Mouse (Mus musculus) layer of hippocampus, postnatal 10 days (tissue): Measurements from ENCODE around the gene Gba. TPM values are rescaled to one million over a fixed set of nuclear protein-coding genes. Genes with fewer than 3 reads are reported as not detected.
A peak's percentile ranks its signal among the peaks of the same experiment; 100 is the strongest.
"Not testable (repeated sequence)": the region's sequence is repeated elsewhere in the genome, so short reads cannot be mapped to it uniquely, and the experiment has no call there.

ENCODE experiments used
- DNase-seq, 2 experiments: peaks; one replicate each; pipeline ENCODE4 v3.0.0; 2021; ENCODE audit warnings: low spot score in 2 of 2
- long read RNA-seq: library from polyadenylated mRNA; stranded (forward); transcript quantifications from one replicate; pipeline ENCODE4 v2.0.0, GENCODE M21; 2023
- total RNA-seq, 2 experiments: library from RNA; stranded (reverse); gene quantifications; 2 replicates each; pipeline ENCODE4 v1.2.3; 2021

Gba gene
- 10 to 100 TPM; 57.9 to 58.7 TPM for total RNA-seq
- long read RNA-seq, transcript Gba-201 (11 exons, 1,779 nt), result major isoform, 16 of 23 reads
- long read RNA-seq, partial matches to known transcripts, result 2 of 23 reads
- long read RNA-seq, other reads (novel, unspliced or antisense), result 1 of 23 reads

DNA sequence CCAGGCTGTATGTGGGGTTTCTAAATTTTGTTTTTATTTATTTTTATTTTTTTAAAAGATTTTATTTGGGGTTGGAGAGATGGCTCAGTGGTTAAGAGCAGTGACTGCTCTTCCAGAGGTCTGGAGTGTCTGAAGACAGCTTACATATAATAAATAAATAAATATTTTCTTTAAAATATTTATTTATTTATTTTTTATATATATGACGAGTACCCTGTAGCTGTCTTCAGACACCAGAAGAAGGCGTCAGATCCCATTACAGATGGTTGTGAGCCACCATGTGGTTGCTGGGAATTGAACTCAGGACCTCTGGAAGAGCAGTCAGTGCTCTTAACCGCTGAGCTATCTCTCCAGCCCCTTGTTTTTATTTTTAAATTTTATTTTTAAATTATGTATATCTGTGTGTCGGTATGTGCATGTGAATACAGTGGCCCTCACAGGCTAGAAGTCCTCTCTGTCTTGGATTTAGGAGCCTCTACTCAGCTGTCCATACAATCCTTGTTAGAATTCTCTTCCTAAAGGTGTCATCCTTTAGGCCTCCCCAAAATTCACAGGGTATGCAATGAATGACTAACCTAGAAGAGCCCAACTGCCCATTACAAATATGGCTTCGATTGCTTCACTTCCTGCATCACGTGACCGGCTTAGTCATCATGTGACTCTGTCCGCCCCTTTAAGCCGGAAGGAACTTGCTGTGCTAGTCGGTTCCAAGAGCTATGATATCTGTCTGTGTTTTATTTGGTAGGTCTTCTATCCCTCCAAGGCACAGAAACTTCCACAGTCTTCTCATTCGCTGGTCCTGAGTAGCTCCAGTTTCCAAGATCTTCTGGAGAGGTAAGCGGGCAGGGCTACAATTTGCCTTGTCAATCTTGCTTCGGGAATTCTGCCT, at the start of gene Gba:
Gene Gba (plus strand): TSS at position 676 of the 889 bp plus-strand sequence.
- DNase-seq, result peak; percentile 89

DNA sequence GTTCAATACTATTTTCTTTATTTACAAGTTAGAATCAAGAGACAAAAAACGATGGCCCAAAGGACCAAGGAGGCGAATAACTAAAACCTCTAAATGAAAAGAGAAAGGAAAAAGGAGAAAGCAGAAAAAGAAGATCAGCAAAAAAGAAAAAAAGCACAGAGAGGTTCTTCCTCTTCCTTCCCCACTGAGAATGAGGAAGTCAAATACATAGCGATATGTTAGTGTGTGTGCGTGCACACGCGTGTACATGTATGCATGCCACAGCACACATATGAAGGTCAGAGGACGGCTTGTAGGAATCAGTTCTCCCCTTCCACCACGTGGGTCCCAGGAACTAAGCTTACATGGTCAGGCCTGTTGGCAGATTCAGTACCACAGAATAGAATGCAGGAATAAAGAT, 45.8 kb upstream of the Gba start:
- no peak for DNase-seq

DNA sequence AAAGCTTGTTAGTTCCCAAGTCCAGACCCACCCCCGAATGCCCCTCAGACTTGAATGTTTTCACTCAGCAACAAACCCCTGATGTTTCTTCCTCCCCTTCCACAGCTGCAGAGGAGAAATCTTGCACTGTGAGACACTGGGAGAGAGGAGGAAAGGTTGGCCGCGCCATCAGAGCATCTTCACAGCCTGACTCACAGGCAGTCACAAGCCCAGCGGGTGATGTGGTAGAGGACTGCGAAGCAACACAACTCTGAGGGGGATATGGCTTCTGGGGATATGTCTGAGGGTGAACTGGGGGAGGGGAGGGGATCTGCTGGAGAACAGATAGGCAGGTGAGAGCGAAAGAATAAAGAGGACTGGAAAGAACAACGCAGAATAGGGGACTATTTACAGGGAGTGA, 44.1 kb upstream of the Gba start:
- DNase-seq, result no peak

DNA sequence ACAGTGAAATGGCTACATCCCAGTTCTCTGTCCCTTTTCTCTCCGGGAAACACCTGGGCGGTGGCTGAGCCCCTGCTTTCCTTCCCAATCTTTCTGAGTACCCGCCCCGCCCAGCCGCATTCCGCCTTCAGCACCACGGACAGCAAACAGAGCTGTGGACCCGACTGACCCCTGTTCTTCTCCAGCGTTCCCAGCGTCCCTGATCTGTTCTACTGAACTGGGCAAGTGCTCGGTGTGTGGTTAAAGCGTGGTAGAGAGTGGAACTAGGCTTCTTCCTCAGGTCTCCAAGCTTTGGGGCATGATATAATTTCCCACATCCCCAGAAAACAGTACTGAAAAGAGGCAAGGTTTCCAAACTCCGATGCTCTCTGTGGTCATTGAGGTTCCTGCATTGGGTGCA, 43.5 kb upstream of the Gba start:
- peak; percentile 41 for DNase-seq

DNA sequence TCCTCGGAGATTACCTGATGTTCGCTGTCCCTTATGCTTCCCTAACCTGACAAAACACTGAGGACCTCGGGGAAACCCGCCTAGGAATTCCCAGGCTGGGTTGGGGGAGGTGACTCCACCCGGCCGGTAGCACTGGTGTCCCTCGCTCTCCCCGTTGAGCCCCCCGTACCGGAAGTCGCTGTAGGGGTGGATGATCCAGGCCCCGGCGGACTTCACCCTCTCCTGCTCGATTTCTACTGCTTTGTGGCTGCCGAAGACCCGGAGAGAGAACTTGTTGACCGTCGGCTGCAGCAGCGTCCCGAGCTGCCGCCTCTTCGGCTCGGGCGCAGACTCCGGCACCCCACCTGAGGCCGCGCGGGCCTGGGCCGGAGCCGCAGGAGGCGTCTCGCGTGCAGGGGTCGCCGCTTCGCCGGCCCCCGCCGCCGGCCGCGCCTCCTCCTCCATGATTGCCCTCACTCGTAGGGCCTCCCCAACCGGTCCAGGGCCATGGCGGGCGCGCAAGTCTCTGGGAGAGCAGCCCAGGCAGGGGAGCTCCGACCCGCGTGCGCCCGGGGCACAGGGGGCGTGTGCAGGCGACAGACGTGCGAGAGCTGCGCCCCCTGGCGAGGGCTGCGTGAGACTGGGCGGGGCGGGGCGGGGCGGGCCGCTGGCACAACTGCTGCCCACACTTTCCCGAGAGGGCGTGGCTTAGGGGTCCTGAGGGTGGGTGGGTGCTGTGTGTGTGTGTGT, 42.9 kb upstream of the Gba start, which contains the start of gene Hcn3:
Gene Hcn3 (minus strand): TSS at position 581 of the 729 bp plus-strand sequence.
- DNase-seq, result peak; percentile 70 to 79

DNA sequence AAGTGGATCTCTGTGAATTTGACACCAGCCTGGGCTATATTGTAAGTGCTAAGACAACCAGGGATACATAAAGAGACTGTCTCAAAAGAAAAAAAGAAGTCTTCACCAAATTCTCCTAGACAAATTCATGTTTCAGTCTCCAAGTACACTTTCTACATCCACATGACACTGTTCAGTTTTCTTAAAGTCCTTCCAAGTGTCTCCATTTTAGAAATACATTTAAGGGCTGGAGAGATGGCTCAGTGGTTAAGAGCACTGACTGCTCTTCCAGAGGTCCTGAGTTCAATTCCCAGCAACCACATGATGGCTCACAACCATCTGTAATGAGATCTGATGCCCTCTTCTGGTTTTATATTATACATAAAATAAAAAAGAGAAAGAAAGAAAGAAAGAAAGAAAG, 41.5 kb upstream of the Gba start:
- DNase-seq, result not testable (repeated sequence)

DNA sequence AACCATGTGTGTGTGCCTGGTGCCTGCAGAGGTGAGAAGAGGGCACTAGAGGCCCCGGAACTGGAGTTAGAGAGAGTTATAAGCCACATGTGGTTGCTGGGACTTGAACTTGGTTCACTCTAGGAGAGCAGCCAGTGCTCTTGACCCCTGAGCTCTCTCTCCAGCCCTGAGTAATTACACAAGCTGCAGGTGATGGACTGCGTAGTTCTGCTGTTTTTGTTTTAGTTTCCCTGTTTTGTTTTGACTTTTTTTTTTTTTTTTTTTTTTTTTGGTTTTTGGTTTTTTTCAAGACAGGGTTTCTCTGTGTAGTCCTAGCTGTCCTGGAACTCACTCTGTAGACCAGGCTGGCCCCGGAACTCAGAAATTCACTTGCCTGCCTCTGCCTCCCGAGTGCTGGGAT, 40.9 kb upstream of the Gba start:
- DNase-seq, result no peak

DNA sequence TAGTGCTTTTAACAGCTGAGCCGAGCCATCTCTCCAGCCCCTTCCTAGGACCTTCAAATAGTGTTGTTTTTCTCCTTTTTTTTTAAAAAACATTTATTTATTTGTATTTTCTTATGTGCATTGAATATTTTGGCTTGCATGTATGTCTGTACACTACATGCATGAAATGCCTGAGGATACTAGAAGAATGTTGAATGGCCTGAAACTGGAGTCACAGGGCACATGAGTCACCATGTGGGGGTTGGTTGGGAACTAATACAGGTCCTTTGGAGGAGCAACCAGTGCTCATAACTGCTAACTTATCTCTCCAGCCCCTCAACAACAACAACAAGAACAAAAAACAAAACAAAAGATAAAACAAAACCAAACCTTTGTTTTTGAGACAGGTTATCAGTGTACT, 39.6 kb upstream of the Gba start:
- DNase-seq, result no peak

DNA sequence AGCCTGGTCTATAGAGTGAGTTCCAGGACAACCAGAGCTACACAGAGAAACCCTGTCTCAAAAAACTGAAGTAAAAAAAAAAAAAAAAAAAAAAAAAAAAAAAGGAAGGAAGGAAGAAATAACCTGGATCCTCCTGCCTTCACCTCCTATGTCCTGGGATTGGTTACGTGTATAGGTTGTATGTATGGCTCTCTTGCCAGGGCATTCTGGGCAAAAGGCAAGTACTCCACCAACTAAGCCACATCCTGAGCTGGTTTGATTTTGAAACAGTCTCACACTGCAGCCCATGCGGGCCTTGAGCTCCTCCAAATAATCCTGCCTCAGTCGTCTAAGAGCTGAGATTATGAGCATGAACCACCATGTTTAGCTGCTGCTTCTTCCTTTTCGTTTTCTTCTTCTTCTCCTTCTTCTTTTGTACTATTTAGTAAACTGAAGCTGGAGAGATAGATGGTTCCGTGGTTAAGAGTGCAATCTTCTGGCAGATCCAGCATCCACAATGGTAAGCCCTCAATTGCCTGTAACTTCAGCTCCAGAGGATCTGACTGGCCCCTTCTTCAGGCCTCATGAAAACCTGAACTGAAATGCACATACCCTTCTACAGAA, 39.0 kb upstream of the Gba start:
- DNase-seq, result no peak

DNA sequence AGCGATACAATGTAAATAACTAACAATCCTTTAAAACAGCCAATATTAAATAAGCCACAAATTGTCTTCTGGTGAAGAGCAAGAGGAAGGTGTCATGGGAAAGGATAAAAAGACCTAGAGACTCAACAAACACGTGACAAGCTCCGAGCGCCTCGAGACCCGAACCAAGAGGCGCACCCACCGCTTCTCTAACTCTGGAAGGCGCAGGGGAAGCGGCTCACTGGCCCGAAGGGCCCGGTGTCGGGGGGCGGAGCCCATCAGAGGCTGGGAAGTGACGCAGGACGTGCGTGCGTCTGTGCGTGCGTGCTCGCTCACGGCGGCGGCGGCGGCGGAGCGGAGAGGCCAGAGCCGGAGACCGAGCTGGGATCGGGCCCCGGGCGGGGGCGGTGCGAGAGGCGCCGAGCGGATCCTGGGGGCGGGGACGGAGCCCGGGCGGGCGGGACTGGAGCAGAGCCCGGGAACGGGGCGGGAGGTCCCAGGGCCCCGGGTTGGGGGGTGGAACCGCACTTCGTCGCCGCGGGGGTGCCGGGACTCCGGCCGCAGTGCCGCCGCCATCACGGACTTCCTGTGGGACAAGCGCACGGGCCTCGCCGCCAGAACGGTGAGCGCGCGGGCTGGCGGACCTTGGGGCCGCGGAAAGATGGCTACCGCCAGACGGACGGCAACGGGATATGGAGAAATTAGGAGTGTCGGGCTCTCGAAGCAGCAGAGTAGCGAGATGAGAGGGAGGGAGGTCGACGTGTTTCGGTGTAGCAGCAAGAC, 38.0 kb upstream of the Gba start, which contains the start of gene Clk2:
Gene Clk2 (plus strand): TSS at position 290 of the 762 bp plus-strand sequence.
- DNase-seq, result peak; percentile 90 to 92

DNA sequence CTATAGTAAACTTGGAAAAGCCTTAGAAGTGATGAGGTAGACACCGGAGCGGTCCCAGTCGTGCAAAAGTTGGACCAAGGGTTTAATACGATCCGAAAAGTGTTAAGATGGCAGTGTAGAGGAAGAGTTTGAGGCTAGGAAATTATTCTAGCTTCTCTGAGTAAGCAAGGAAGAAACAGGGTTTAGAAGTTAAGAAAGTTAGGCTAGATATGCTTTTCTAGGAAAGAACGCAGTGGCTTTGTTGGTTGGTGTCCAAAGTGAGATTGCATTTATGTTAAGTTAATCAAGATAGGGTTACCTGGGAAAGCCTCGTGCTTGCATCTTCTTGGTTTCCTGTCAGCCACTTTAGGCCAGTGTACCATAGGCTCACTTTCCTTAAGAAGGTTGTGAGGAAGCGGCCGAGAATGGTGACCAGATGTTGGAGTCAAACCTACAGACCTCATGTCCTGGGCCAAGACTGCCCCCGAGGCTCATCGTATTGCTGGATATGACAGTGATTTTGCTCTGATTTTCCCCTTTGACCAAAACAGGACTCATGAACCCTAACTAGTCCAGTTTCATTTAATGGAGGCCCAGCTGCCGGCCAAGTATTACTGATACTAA, 37.4 kb upstream of the Gba start:
- DNase-seq, result no peak

DNA sequence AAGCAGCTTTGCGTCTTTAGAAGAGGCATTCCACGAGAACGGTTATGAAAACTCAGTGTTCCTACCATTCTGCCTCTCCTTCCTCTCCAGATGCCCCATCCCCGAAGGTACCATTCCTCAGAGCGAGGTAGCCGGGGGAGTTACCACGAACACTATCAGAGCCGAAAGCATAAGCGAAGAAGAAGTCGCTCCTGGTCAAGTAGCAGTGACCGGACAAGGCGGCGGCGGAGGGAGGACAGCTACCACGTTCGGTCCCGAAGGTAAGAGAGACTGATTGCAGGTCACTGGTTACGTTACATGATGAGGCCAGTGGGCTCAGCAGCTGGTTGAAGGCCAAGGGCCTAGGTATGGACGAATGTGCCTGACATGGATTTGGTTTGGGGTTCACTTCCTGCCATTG, 35.8 kb upstream of the Gba start:
- DNase-seq, result no peak

DNA sequence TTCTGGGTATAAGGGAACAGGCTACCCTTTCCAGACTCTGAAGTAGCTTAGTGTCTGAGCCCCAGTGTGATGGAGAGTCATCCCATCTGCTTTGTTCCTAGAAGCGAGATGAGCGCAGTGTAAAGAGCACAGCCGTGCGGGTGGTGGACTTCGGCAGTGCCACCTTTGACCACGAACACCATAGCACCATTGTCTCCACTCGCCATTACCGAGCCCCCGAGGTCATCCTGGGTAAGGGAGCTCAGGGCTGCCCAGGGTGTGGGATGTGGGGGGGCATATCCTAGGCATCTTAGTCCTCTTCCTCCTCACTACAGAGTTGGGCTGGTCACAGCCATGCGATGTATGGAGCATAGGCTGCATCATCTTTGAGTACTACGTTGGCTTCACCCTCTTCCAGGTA, 27.9 kb upstream of the Gba start:
- no peak for DNase-seq

DNA sequence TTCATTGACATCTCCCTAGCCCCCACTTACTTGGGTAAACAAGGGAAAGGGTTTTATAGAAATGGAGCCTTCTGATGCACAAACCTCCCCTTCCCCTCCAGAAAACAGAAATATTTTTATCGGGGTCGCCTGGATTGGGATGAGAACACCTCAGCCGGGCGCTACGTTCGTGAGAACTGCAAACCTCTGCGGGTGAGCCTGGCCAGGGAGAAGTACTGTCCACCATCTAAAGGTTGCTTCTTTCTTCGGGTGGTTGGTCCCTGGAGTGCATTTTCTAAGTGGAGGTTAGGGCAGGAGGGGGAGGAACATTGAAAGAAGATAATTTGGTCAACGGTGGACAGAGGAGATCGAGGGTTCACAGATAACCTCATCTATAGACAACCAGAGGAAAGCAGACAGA, 27.2 kb upstream of the Gba start:
- DNase-seq, result no peak

DNA sequence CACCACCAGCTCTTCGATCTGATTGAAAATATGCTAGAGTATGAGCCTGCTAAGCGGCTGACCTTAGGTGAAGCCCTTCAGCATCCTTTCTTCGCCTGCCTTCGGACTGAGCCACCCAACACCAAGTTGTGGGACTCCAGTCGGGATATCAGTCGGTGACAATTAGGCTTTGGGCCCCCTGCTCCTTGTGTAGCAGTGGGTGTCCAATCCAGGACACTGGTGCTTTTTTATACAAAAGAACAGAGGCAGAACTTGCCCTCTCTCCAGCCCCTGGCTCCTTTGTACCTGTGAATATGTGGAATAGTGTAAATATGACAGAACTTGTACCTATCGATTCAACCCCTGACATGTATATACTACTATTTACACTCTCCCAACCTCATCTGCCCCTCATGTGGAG, 26.3 kb upstream of the Gba start:
- no peak for DNase-seq

DNA sequence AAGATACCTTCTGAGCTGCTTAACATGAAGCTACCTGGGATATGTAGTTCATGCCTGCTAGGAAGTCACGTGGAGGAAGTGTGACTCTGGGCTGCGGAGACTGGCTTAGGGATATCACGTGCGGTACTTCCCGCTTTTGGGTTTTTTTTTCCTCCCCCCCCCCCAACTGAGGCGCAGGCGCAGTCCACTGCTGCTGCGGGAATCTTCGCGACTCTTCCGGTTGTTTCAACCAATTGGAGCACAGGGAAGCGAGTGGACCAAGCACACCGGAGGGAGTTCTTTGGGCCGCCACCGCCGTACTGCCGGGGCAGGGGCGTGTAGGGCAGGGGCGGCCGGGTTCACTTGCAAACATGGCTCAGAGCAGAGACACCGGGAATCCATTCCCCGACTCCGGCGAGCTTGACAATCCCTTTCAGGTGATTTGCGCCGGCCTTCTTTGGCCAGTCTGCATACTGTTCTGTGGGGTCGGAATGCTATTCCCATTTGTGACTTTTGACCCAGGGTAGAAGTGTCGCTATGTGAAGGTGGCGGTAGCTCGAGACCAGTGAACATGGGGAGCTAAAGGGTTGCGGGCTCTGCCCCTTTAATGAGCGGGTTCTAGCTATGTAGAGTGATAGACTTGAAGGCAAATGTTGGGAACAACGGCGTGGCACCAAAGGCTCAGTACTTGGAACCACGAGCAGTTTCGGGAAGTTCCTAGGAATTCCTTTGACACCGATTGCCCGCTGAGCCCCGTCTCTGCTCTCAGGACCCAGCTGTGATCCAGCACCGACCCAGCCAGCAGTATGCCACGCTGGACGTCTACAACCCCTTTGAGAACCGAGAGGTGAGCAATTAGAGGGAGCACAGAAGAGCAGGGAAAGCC, 25.3 kb upstream of the Gba start, which contains the start of gene Scamp3:
Gene Scamp3 (plus strand): TSS at position 232 of the 865 bp plus-strand sequence.
- DNase-seq, result peak; percentile 77 to 86

DNA sequence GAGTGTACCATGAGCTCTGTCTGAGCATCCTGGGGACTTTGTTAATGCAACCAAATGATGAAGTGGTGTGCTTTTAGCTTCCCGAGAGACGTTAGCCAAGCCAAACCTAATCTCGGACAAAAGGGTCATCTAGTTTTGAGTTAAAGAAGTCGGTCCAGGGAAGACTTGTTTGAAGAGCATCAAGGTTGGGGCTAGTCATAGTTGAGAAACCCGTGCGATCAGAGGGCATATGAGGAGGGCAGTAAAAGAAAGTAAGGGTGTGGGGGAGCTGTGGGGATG, 24.7 kb upstream of the Gba start:
- no peak for DNase-seq

DNA sequence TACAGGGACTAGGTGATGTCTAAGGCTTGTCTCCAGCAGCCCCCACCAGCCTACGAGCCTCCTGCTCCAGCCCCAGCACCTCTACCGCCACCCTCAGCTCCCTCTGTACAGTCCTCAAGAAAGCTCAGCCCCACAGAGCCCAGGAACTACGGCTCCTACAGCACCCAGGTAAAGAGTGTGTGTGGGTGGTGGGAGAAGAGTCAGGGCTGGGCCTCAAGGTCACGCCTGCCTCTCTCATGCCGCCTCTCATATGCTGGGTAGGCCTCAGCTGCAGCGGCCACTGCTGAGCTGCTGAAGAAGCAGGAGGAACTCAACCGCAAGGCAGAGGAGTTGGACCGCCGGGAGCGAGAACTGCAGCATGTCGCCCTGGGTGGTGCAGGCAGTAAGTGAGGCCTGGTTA, 23.7 kb upstream of the Gba start:
- DNase-seq, result no peak

DNA sequence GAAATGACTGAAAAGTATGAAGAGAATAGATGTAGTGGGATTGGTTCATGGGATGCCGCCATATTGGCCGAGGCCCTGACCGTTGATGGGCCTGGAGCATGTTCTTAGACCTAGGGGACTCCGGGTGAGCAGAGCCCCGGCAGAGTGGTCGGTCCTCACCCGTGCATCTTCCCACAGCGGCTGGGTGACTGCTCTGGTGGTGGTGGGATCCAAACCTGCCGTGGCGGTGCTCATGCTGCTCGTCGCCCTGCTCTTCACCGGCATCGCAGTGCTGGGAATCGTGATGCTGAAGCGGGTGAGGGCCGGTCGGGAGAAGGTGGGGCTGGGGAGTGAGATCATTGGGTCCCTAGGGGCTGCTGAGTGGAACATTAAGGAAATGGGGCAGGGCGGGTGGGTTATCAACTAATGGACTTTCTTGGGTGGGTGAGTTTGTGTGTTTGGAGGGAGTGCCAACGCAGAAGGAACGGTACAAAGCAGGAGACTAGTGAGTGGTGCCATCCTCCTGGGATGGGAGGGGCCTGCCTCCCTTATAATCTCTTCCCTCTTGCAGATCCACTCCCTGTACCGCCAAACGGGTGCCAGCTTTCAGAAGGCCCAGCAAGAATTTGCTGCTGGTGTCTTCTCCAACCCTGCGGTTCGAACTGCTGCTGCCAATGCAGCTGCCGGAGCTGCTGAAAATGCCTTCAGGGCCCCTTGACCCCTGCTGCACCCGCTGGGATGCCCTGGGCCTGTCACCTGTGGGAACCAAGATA, 20.8 kb upstream of the Gba start:
- DNase-seq, result no peak
